Mouse (Mus musculus): ENCODE results near the gene Bahd1.
A peak's percentile ranks its signal among the peaks of the same experiment; 100 is the strongest.

Gene Bahd1

DNA sequence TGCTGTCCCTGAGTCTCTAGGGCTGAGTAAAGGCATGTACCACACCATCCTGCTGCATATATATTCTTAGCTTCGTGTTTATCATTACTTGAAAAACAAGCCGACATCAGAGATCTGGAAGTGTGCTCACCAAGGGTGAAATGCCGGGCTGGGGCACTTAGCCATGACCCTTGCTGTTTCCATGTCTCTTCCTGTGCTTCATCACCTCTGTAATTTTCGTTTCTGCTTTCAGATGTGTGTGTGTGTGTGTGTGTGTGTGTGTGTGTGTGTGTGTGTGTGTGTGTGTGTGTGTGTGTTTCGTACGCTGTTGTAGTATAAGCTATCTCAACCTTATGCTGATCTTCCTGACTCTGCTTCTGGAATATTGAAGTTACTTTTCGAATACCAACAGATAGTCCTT lies 41.2 kb downstream of the Bahd1 start:
- DNase-seq (ENCODE audit: low spot score): no peak

DNA sequence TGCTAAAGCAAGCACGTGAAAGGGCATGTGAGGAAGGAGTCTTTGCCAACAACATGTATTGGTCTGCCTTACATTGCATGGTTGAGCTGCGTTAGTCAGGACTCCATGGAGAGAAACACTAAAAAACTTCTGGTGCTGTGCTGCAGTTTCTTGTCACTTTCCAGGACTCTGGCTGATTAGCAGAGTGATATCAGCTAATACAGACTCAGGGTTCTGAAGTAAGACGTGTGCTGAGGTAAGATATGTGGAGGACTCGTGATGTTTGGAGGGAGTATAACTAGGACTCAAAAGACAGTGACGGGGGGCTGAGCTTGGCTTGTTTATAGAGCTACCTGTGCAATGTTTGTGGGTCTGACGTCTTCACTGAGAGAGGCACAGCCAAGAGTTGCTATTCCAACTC lies 43.1 kb downstream of the Bahd1 start:
- DNase-seq (ENCODE audit: low spot score): no peak

DNA sequence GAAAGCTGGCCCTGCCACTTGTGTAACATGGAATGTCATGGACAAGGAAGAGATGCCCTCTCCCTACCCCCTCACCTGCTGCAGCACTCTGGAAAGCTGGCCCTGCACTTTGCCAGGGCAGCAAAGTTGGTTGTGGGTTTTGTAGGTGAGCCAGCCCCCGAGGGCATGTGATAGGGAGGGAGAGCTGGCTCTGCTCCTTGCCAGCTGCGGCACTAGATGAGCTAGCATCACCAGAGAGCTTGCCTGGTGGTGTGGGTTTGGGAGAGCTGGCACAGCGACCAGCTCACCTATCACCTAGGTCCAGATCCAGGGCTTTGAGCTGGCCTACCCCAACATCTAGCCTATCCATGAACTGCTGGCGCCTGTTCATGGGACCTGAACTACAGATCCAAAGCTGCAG lies 48.6 kb downstream of the Bahd1 start:
- DNase-seq (ENCODE audit: low spot score): no peak

DNA sequence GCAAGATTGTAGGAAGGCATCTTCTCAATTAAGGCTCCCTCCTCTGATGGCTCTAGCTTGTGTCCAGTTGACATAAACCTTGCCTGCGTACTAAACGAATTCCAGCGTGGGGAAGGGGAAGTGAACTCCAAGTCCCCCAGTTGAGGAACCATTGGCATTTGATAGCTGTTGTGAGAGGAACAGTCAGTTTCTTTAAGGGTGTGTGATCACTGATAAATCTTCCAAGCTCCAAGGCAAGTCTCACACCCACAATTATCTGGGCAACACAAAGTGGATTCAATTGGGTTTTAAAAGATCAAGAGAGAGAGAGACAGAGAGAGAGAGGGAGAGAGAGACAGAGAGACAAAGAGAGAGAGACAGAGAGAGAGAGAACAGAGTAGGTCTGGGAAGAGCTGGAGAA lies 49.5 kb downstream of the Bahd1 start:
- no peak for DNase-seq (ENCODE audit: low spot score)

DNA sequence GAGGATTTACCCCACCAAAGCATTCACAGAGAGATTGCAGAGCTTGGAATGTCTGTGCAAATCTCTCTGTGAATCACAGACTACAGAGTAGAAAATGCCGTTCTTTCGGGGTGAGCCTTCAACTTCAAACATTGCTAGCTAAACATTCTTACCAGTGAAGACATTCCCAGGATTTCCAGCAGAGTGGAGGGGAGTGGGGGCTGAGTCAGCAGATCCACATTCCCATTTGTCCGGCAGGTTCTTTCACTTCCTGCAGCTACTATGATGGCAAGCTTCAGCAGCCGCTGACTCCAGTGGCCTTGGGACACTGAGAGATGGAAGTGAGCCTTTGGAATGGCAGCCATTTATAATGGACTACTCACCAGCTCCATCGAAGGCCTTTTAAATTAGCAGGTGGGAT lies 56.3 kb downstream of the Bahd1 start:
- DNase-seq (ENCODE audit: low spot score): no peak

DNA sequence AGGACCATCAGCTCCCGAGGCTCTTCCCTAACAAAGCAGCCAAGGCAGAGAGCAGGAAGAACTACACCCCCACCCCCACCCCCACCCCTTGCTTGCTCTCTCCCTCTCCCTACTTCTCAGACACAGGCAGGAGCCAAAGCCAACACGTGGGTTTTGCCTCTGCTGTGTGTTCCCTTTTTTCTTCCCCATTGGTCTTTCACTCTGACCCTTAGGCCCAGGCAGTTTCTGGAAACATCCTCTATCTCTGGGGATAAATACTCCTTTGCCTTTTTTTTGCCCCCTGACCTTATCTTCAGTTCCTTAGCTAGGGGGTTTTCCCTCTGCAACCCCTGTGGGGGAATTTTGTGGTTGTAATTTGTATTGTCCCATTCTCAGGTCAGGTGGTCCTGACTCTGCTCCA lies 59.5 kb downstream of the Bahd1 start:
- DNase-seq (ENCODE audit: low spot score): no peak

DNA sequence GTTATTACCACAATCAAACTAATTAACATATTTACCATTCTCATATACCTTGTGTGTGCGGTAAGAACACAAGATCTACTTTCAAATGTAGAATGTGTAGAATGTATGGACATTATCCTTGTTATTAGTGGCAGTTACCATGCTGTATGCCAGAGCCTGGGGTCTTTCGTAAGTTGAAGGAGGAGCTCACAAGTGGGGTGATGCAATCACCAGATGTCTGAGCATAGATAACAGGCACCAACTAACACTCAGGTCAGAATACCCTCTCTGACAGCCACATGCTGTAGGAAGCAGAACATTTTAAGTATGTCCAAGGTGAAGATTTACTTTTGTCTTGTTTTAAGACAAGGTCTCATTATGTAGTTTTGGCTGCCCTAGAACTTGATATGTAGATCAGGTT lies 60.2 kb downstream of the Bahd1 start:
- DNase-seq (ENCODE audit: low spot score): no peak

DNA sequence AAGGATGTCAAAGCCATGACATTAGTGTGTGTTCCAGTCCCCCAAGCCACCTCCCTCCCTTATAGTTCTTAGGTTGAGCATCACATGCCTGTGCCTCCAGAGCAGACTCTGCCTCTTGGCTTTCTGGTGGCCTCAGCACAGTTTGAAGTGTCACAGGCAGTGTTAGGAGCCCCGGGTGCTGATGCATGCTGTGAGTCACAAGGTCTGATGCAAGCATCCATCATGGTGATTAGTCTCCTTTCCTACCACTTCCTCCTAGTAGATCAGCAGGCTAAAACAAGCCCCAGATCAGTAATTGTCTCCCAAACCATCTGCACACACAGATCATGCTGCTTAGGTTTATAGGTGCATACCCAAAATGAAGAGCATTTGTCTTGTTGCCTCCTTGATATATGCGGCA lies 61.4 kb downstream of the Bahd1 start:
- no peak for DNase-seq (ENCODE audit: low spot score)

DNA sequence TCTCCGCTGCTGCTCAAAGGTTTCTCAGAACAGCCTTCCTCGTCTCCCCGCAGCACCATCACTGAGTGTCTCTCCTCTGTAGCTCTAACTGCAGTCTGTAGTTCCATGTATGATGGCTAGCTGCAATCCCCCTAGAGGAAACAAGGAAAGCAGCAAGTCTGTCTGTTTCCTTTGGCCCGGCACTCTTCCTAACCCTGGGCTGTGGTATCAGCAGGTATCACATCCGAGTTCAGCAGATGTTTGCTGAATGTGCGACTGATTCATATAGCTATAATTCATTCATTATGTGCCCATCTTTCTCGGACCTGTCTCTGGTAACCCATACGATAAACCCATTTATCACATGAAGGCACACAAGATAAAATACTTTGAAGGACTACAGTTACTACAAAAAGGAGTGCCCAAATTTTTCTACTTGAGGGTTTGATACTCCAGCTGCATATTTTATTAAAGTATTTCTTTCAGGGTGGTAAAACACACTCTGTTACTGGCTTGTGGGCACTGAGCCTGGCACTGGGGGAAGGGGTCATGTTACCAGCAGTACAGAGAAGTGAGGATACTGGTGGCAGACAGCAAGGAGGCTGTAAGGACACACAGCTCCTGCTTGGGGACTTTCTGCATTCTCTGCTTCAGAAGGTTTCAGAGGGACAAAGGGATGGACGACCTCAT lies 63.0 kb downstream of the Bahd1 start:
- no peak for DNase-seq (ENCODE audit: low spot score)

DNA sequence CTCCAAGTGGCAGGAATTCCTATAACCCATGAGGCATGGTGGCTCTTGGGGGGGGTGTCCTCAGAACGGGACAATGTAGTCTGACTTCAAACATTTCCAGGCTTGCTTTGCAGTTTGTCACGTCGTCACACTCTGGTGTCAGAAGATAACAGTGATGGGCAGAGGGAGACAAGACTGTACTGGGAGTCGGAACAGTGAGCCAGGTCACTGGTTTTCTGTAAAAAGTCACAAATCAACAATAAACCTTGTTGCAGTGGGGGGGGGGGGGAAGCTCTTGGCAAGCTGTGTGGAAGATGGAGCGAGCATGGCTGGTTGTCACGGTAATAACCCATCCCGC lies 63.5 kb downstream of the Bahd1 start:
- no peak for DNase-seq (ENCODE audit: low spot score)

DNA sequence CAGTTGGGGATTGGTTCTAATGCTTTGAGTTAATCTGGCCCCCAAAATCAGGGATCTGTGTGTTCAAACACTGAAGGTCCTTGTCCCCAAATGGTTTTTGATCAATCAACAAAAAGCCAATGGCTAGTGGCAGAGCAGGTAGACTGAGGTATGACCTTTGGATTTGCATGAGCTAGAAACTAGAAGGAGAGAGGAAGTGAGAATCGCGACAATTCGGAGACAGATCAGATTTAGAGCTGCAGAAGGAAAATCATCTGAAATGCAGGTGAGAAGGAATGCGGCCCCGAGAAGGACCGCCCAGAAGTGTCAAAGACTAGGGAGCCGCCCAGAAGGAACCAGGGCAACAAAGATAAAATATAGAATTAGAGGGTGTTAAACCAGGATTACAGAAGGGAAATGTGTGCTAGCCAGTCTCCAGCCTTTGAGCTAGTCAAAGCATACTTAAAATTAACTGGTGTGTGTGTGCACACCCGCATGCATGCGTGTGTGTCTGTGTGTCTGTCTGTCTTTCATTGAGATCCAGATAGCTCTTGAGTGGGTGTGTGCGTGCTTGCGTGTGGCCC lies 69.5 kb downstream of the Bahd1 start:
- no peak for DNase-seq (ENCODE audit: low spot score)

DNA sequence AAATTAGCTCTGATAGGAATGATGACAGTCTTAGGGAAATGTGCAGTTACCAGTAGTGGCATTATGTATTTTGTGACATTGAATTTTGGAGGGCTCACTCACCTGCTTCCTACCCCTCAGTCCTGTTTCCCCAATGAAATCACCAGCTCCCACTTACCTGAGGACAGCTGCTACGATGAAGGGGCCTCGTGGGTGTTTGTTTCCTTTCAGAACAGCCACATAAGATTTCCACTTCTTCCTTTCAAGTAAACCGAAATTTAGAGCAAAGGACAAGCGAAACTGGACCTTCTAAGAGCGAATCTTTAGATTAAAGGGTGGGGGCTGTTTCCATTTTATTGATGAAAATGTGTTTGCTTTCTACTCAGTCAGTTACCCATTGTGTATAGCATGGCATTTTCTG lies 71.9 kb downstream of the Bahd1 start:
- no peak for DNase-seq (ENCODE audit: low spot score)

DNA sequence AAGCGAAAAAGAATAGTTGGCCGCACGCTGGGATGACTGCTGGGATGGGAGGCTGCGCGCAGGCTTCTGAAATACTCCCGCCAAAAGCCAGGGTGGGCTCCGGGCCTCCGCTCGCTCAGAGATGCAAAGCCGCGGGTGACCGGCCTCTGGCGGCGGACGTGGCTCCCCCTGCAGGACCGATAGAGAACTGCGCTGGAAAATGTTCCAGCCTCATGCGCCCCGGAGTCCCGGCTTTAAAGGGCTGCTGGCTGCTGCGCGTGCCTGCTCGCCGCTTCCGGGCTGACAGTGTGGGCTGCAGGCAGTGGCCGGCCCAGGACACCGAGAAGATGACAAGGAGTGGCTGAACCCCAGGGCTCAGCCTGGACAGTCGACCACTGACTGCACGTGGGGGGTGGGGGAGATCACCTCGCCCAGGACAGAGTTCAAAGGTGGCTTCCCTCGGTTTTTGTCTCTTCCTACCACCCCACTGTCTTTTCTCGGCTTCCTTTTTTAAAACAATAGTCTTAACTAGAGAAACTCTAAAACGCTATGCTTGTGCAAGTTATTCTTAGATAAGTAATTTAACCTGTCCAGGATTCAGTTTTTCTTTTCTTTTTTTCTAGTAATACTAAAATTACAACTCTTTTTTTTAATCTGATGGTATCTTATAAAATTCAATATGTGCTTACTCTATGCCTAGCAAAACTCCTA lies 72.7 kb downstream of the Bahd1 start:
- peak; percentile 74 for DNase-seq (ENCODE audit: low spot score)

Measured in spleen, adult 12 weeks (tissue).